Mouse (Mus musculus) midbrain, embryonic 16.5 days (tissue): Measurements from ENCODE around the gene Dnah7a. TPM values are rescaled to one million over a fixed set of nuclear protein-coding genes. Genes with fewer than 3 reads are reported as not detected.
"Not testable (repeated sequence)": the region's sequence is repeated elsewhere in the genome, so short reads cannot be mapped to it uniquely, and the experiment has no call there.

ENCODE experiments used
- ATAC-seq: fragments of 200-750 bp; cut with Nextera tagmentation; 2 replicates; pipeline ENCODE4 v1.8.0; 2017; ENCODE audit warnings: moderate TSS enrichment
- H3K27ac ChIP-seq: fragments of 300-500 bp; sonication (generic); 2 replicates; pipeline ENCODE4 v1.5.1; 2014; ENCODE audit warnings: mild to moderate bottlenecking, low read length, mixed read lengths
- H3K27me3 ChIP-seq: fragments of 300-500 bp; sonication (generic); 2 replicates; pipeline ENCODE4 v1.6.1; 2014; ENCODE audit warnings: low read depth, low read length, mixed read lengths; ENCODE audit not compliant: control insufficient read depth, insufficient read depth
- H3K36me3 ChIP-seq: fragments of 300-500 bp; sonication (generic); 2 replicates; pipeline ENCODE4 v1.6.1; 2014; ENCODE audit warnings: mild to moderate bottlenecking, low read length, moderate library complexity, mixed read lengths; ENCODE audit not compliant: control insufficient read depth, insufficient read depth
- H3K4me1 ChIP-seq: fragments of 300-500 bp; sonication (generic); 2 replicates; pipeline ENCODE4 v1.6.1; 2014; ENCODE audit warnings: mild to moderate bottlenecking, low read length, mixed read lengths; ENCODE audit not compliant: control insufficient read depth, insufficient read depth
- H3K4me2 ChIP-seq: fragments of 300-500 bp; sonication (generic); 2 replicates; pipeline ENCODE4 v1.6.1; 2014; ENCODE audit warnings: mild to moderate bottlenecking, low read length, mixed read lengths
- H3K4me3 ChIP-seq: fragments of 300-500 bp; sonication (generic); 2 replicates; pipeline ENCODE4 v1.5.1; 2014; ENCODE audit warnings: low read depth, mild to moderate bottlenecking, low read length, moderate library complexity, mixed read lengths
- H3K9ac ChIP-seq: fragments of 300-500 bp; sonication (generic); 2 replicates; pipeline ENCODE4 v1.6.1; 2014; ENCODE audit warnings: low read depth, low read length, mixed read lengths
- H3K9me3 ChIP-seq: fragments of 300-500 bp; sonication (generic); replicated peaks from 2 replicates; pipeline ENCODE4 v1.6.1; 2014; ENCODE audit warnings: mild to moderate bottlenecking, low read length, mixed read lengths; ENCODE audit not compliant: control insufficient read depth, poor library complexity, severe bottlenecking
- WGBS: fragments of 180-500 bp; shearing (Covaris S2); extraction: QIAGEN DNeasy Blood & Tissue Kit; methylation state at CpG from one replicate; pipeline ENCODE4 v1.1.7; 2014; 5-methylcytosine and 5-hydroxymethylcytosine counted together
- polyA plus RNA-seq: library from polyadenylated mRNA; unstranded; fragments of >200 nt; fragmentation: Nextera tagmentation; extraction: Ambion mirVana; gene quantifications from 2 replicates; pipeline ENCODE4 v1.2.1, GENCODE M21; 2015

Dnah7a gene
- 11.5 and 13.1 TPM in 2 replicates for polyA plus RNA-seq

DNA sequence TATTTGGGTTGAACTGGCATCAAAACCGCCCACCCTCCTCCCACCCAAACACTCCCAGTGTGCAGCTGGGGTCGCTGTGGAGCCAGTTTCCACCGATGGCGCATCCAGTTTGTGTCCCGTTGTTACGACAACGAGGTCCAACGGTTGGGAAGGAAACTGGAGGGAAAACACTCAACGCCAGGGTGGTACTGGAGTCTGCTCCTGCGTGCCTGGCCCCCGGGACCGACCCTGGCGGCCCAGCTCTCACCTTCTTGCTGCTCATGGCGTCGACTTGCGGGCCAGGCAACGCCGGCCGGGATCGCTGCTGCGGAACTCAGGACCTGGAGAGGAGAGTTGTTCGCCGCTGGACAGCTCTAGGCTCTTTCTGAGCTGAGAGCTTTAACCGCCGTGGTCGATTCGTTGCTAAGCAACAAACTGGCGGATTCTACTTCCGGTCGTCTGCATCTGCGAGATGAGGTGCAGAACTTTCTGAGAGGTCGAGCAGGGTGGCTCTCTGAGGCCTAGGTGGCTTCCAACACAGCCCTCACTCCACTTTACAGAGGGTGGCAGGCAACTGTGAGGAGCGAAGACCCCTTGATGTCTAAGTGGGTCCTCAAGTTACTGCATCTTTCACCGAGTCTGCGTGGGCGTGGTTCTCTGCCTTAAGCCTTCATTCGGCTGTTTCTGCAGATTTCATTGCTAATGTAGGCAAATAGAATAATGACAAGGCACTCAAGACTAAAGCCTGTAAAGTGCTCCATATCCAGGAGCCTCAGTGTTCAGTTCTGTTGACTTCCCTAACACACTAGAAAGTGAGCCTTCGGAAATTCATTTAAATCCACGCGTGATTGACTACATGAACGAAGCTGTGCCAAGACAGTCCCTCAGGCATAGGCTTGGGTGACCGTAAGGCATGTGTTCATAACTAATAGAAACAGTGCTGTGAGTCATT is at the start of gene Dnah7a:
Gene Dnah7a, minus strand, starts transcription at position 354 of the 931 bp plus-strand sequence.
- H3K4me2 ChIP-seq: peak within 1 kb of the TSS; percentile 81
- peak within 1 kb of the TSS; percentile 89 for H3K27ac ChIP-seq
- H3K27me3 ChIP-seq: no peaks in the 10 kb centered on the region
- peak within 1 kb of the TSS; percentile 74 for H3K9ac ChIP-seq
- H3K9me3 ChIP-seq: no peaks in the 10 kb centered on the region
- H3K4me3 ChIP-seq: peak within 1 kb of the TSS; percentile 67
- H3K36me3 ChIP-seq: no peaks in the 10 kb centered on the region
- peak; percentile 93 for ATAC-seq
- WGBS: 11% methylated on average over 42 of the region's 42 CpGs
- H3K4me1 ChIP-seq: peaks cover 5% of the 10 kb centered on the region; the same call in 1 of the 2 replicates

DNA sequence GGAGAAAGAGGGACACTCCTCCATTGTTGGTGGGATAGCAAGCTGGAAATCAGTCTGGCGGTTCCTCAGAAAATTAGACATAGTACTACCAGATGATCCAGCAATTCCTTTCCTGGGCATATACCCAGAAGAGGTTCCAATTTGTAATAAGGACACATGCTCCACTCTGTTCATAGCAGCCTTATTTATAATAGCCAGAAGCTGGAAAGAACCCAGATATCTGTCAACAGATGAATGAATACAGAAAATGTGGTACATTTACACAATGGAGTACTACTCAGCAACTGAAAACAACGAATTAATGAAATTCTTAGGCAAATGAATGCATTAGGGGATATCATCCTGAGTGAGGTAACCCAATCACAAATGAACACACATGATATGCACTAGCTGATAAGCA is 46.9 kb upstream of the Dnah7a start:
- not testable (repeated sequence) for H3K27ac ChIP-seq, H3K4me3 ChIP-seq, H3K9me3 ChIP-seq, H3K4me1 ChIP-seq, H3K36me3 ChIP-seq, H3K4me2 ChIP-seq, H3K9ac ChIP-seq, ATAC-seq, H3K27me3 ChIP-seq
- WGBS: 83% methylated on average over 2 of the region's 2 CpGs

DNA sequence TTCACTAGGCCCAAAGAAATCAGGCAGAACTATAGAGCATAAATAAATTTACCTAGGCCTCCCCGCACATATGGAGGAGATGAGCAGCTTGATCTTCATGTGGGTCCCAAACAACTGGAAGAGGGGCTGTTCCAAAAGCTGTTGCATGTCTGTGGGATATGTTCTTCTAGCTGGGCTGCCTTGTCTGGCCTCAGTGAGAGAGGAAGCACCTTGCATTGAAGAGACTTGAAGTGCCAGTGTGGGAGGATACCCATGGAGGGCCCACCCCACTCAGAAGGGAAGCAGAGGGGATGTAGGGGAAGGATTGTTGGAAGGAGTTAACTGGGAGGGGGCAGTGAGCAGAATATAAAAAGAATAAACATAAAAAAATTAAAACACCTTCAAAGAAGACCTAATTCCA is 44.6 kb upstream of the Dnah7a start:
- Histone ChIP-seq H3K4me3 (no peak overlapping the region), H3K27ac (no peak overlapping the region), H3K4me1 (peaks cover 2% of the 10 kb centered on the region; the same call in 1 of the 2 replicates), H3K4me2 (no peak overlapping the region), H3K9me3 (no peaks in the 10 kb centered on the region), H3K9ac (no peak overlapping the region), H3K36me3 (no peaks in the 10 kb centered on the region), H3K27me3 (no peaks in the 10 kb centered on the region)
- WGBS: 70% methylated on average over 1 of the region's 1 CpGs
- no peak for ATAC-seq

DNA sequence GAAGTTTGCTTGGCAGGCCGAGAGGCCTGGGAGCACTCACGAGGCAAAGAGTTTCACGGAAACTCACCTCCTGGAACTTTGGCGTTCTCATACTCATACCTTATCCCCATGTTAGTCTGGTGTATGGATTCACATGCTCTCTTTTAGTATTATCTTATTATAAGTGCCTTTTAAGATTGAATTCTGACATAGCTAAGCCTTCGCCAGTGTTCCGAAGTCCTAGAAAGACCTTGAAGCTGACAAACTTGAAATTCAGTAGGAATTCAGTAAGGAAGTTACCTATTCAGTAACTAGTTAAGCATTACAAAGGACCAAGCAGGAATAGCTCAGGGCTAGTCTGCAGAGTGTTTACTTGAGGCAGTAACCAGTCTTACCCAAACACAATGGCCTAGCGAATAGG is 44.1 kb upstream of the Dnah7a start:
- not testable (repeated sequence) for H3K36me3 ChIP-seq, H3K9me3 ChIP-seq, H3K27ac ChIP-seq, ATAC-seq, H3K27me3 ChIP-seq, H3K4me2 ChIP-seq, H3K4me1 ChIP-seq, H3K4me3 ChIP-seq, H3K9ac ChIP-seq
- WGBS: 88% methylated on average over 7 of the region's 7 CpGs

DNA sequence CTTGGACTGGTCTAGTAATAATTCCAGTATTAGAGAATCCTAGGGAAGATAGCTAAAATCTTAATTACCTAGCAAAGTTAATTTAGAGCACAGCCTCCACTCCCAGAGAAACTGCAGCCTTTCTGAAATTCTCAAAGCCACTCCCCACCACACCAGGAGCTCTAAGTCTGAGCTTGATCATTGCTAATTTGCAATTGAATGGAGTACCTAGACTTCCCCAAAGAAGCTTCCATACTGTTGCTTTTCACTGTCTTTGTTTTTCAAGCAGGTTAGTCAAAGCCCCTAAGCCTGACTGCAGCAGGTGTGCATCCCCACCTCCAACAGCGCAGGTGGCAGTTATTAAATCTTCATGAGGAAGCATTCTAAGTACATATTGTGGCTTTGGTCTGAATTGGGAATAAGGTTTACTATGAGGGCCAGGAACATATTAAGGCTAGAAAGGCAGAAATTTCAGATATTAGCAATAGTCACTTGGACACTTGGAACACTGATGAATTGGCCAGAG is 43.3 kb upstream of the Dnah7a start:
- not testable (repeated sequence) for H3K4me1 ChIP-seq, H3K27me3 ChIP-seq, ATAC-seq, H3K9me3 ChIP-seq, H3K9ac ChIP-seq, H3K4me3 ChIP-seq, H3K4me2 ChIP-seq, H3K36me3 ChIP-seq, H3K27ac ChIP-seq
- 53% methylated on average over 1 of the region's 1 CpGs for WGBS

DNA sequence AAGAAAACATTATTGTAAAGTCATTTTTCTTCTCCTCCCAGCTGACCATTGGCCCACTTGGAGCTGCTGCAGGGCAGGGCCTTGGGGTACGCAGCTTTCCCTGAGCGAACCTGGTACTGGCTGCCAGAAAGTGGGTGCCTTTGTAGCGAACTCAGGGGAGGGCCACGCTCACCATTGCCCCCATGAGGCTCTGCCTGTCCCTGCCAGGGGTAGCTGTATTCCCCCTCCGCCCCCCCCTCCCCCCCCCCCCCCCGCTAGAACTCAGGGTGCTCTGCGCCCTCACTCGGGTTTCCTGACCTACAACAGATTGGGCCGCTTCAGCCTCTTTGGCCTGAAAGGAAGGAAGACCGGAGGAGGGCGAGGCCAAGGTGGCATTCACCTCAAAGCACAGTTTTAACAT is 42.0 kb upstream of the Dnah7a start:
- H3K36me3 ChIP-seq: no peaks in the 10 kb centered on the region
- H3K4me3 ChIP-seq: no peak overlapping the region
- ATAC-seq: no peak
- no peaks in the 10 kb centered on the region for H3K9me3 ChIP-seq
- 30% methylated on average over 9 of the region's 11 CpGs for WGBS
- no peak overlapping the region for H3K27ac ChIP-seq
- no peak overlapping the region for H3K4me2 ChIP-seq
- no peak overlapping the region for H3K9ac ChIP-seq
- H3K4me1 ChIP-seq: peaks cover 2% of the 10 kb centered on the region; the same call in 1 of the 2 replicates
- no peaks in the 10 kb centered on the region for H3K27me3 ChIP-seq

DNA sequence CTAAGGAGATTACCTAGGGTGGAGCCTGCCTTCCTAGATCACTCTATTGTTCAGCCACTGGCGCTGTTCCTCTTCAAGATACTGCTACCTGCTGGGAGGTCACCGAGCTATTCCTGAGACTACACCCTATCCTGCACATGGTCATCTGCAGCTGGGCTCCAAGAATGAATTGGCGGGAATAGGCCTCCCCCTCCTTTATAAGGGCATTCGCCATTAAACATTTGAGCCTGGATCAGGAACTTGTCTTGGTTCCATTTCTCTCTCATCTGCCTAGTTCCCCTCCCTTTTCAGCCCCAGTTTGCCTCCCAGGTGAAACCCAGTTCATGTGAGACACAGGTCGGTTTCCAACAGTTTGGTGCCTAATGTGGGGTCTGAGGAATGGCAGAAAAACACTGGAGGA is 39.4 kb upstream of the Dnah7a start:
- no peaks in the 10 kb centered on the region for H3K27me3 ChIP-seq
- H3K4me1 ChIP-seq: peaks cover 2% of the 10 kb centered on the region; the same call in 1 of the 2 replicates
- H3K36me3 ChIP-seq: no peaks in the 10 kb centered on the region
- ATAC-seq: no peak
- no peak overlapping the region for H3K4me3 ChIP-seq
- H3K9me3 ChIP-seq: no peaks in the 10 kb centered on the region
- no peak overlapping the region for H3K27ac ChIP-seq
- no peak overlapping the region for H3K9ac ChIP-seq
- H3K4me2 ChIP-seq: no peak overlapping the region
- 53% methylated on average over 5 of the region's 5 CpGs for WGBS

DNA sequence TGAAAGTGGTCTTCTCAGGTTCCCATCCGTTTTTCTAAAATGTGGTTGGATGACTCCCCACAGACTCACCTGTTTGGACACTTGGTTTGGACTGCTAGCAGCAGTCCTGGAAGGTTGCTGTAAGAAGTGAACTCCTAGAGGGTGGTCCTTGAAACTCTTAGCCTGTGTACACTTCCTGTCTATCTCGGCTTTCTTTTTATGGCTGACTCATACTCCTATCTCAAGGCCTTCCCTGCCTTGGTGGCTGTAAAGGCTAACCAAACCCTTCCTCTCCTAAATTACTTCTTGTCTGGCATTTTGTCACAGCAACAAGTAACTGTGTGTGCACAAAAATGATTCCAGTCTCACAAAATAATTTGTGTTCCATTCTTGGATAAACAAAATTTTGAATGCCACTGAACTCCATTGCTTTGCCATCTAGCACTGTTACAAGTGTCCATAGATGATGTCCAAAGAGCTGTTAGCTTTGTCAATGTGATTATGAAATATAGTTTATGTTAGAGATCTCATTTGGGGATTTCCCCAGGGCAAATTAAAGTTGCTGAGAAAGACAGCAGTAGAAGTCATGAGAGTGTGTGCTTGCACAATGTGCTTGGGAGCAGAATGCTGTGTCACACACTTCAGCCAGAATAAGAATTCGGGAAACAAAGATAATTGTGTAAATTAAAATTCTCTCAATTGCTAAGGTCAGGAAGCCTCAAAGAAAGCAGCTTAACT is 35.3 kb upstream of the Dnah7a start:
- no peaks in the 10 kb centered on the region for H3K9me3 ChIP-seq
- no peak overlapping the region for H3K4me3 ChIP-seq
- no peak overlapping the region for H3K4me2 ChIP-seq
- H3K27ac ChIP-seq: no peak overlapping the region
- H3K9ac ChIP-seq: no peak overlapping the region
- H3K36me3 ChIP-seq: no peaks in the 10 kb centered on the region
- no peaks in the 10 kb centered on the region for H3K4me1 ChIP-seq
- ATAC-seq: no peak
- no peaks in the 10 kb centered on the region for H3K27me3 ChIP-seq
- WGBS: 97% methylated on average over 3 of the region's 3 CpGs
